Mouse (Mus musculus) kidney, postnatal 14 days (tissue): Measurements from ENCODE around the gene Slc22a17.

Experiments used
- DNase-seq: peaks from one replicate; pipeline ENCODE4 v3.0.0; 2022; ENCODE audit warnings: mixed read lengths

Gene Slc22a17

GRCm38 (mm10) chr14:54938431-54939219 lies 25.7 kb upstream of the Slc22a17 start:
- no peak for DNase-seq

- DNase-seq = no peak
Observed at GRCm38 (mm10) chr14:54937361-54938182, 24.6 kb upstream of the Slc22a17 start.

GRCm38 (mm10) chr14:54936831-54937160 lies 23.9 kb upstream of the Slc22a17 start:
- DNase-seq = no peak

GRCm38 (mm10) chr14:54935904-54936830 lies 23.2 kb upstream of the Slc22a17 start, which contains the start of gene Cmtm5:
Gene Cmtm5, plus strand, starts transcription at chr14:54936261.
- DNase-seq = no peak

GRCm38 (mm10) chr14:54932645-54933150 lies 19.8 kb upstream of the Slc22a17 start, which contains the start of gene Il25:
Gene Il25, plus strand, starts transcription at chr14:54932695.
- no peak for DNase-seq

DNA sequence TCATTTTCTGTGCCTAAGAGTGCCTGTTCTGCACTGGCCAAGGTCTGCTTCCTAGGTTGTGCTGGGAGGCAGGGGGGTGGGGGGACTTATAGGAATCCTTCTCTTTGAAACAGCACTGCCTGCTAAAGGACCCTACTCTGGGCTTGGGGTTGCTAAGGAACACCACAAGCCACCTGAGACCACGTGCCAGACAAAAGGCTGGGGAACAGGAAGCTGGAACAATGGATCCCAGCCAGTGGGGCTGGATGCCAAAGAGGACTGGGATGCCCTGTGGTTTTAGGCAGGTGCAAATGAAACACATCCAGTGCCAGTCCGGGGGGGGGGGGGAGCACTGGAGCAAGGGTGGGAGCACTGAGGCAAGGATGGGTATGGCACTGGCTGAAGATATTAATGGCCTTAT lies 17.5 kb upstream of the Slc22a17 start:
- no peak for DNase-seq

DNA sequence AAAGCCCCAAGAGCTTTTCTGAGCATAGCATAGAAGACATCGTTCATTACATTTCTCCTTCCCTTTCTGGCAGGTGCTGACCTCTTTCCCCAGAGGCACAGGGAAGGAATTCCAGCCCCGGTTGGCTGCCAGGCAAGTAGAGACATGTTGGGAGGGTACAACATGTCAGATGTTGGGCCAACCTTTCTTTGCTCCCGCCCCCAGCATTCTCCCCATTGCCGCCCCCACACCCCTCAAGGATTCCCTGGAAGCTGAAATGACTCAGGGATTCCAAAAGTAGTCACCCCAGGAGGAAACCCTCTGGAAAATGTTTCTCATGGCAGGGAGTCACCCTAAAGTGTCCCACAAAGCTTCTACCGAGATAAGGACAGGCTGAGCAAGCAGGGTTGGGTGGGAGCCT lies 16.9 kb upstream of the Slc22a17 start:
- no peak for DNase-seq

GRCm38 (mm10) chr14:54927296-54927695 lies 14.4 kb upstream of the Slc22a17 start:
- no peak for DNase-seq

DNA sequence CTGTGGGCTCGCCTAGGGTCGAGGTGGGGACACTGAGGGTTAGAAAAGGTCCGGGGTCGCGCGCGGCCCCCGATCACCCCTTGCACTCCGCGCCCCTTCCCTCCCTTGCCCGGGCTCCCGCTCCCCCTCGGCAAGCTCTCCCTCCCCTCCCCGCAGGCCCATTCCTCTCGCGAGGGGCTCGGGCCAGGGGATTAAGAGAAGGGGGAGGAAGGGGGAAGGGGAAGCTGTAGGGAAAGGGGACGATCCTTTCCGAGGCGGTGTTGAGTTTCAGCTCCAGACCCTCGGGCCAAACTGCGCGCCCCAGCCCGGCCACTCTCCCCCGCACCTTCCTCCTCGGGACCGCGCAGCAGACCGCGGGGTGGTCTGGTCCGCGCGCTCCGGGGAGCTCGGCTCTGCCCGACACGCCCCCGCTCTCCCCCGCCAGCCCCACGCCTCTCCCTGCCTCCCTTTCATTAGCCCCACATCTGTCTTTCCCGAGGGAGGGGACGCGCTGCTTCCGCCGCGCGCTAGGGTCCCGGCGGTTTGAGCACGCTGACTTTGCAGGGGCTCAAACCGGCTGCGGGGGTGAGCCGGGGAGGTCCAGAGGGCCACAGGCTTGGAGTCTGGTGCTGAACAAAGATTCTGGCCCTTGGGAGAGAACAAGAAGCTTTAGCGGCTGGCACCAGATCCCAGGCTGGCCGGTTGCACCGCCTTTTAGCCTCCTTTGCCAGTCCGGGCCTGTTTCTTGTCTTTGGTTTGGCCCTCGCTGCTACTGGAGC lies 13.6 kb upstream of the Slc22a17 start:
- DNase-seq = peak; percentile 55

DNA sequence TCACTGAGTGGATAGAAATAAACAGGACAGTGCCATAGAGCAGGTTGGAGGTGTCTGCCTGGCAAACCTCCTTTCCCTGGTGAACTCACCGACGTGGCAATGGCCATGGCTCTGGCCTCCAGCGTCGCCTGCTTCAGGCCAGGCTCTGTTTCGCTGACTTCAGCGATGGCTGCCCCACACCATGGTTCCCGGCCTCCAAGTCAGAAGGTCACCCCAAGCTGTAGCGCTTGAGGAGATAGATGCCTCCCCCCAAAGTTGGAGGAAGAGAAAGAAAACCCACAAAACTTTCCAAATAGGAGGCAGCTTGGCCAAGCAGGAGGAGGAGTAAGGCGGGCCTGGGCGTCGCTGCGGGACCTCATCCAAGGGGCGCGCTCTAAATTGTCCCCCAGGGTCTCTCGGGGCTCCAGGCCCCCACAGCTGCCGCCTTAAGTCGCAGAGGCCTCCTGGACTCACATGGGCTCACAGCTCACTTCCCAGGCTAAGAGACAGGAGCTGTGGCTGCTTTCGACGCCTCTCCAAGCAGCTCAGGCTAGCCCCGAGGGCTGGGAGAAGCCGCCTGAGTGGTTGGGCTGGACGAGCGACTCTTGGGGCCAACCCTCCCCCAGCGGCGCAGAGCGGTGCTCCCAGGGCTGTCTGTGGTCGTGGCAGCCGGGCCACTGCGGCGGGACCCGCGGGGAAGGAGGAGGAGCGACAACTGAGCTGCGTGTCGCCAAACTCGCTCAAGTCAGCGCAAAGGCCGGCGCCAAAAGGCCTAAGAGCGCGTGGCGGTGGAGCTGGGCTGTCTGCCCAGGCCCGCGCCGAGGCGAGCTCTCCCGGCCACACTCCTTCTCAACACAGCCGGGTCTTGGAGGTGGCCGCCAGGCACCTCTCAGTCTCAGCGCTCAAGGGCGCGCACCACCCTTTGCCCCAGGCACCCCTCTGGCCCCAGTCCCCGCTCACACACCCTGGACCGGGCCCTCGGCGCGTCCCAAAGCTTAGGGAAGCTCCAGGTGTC lies 12.7 kb upstream of the Slc22a17 start, which contains the start of gene Efs:
Efs (minus strand) TSS at position 778 of the 994 bp plus-strand sequence.
- DNase-seq = peak; percentile 72

DNA sequence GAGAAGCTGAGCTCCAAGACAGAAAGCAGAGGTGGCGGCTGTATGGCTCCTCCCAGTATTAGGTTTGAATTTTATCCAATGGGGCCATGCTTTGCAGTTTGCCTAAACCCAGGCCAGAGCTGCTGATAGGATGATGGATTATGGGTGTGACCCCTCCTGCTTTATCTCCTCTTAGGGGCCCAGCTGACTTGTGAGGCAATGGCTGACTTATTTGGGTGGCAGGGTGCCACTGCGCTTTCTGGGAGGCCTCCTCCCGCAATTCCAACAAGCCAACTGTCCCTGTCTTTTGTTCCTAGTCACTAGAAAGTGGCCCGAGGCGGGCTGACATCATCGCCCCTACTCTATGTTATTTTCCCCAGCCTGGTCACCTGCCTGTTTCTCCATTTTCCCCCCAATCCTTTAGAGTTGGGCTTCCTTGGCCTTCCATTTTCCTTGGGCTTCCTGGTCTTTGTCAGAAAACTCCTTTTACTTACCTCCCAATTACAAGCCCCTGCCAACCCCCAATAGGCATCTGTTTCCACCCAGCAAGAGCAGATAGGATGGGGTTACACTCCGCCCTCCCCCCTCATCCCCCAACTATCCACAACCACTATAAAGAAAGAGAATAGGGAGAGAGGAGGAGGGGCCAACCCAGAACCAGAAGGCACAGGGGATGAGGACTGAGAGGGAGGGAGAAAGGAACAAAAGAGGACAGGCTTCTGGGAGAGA lies 11.9 kb upstream of the Slc22a17 start:
- peak; percentile 33 for DNase-seq

GRCm38 (mm10) chr14:54920076-54920685 lies 7.2 kb upstream of the Slc22a17 start:
- no peak for DNase-seq

DNA sequence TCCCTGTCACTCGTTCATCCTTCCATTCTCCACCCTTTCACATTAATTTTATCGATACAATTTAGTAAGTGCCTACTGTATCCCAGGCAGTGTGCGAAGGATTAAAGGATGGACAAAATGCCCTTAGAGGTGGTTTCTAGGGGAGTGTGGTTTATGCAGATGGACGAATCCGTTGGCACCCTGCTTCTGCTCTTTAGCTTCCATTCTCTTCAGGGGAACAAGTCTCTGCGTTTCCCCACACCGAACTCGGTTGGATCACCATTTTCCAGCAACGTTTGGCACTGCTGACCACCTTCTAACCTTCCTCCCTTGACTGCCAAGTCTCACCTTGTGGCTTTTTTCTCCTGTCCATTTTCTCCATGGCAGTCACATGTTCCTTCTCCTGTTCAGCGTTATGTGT lies 411 bp upstream of the Slc22a17 start:
- no peak for DNase-seq

DNA sequence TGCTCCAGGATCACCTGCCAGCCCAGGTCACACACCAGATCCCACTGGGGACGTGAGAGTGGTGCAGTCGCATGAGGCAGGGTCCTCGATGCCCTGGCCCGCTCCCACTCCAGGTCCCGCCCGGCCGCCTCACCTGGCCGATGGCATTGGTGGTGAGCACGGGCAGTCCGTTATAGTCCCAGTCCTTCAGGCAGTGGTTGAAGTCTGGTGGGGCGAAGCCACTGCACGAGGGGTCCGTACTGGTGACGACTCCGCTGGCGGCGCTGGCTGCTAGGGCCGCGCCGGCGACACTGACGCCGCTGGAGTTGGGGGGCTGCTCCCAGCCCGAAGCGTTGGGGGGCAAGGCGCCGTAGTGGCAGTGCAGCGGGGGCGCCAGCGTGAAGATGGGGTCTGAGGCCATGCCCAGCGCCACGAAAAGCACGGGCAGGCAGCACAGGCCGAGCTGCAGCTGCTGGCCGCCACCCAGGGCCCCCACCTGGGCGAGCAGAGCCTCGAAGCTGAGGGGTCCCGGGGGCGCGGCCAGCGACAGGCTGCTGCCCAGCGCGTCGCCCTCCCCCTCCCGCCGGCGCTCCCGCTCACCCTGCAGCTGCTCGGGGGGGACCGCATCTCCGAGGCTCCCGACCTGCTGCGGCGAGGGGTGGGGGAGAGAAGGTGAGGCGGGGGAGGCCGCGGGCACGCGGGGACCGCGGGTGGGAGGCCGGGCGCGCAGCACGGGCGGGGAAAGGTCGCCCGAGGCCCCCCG lies 652 bp downstream of the Slc22a17 start:
- no peak for DNase-seq

GRCm38 (mm10) chr14:54908682-54909081 lies 4.2 kb downstream of the Slc22a17 start:
- no peak for DNase-seq

GRCm38 (mm10) chr14:54903641-54904040 lies 9.3 kb downstream of the Slc22a17 start:
- DNase-seq = no peak

- peak; percentile 83 for DNase-seq
Observed at GRCm38 (mm10) chr14:54900383-54900782, 12.5 kb downstream of the Slc22a17 start.

GRCm38 (mm10) chr14:54897445-54897844 lies 15.5 kb downstream of the Slc22a17 start:
- no peak for DNase-seq
